Mouse (Mus musculus) midbrain, postnatal 0 days (tissue): Measurements from ENCODE around the gene Shc2. TPM values are rescaled to one million over a fixed set of nuclear protein-coding genes. Genes with fewer than 3 reads are reported as not detected.

Experiments
- ATAC-seq: fragments of 200-750 bp; cut with Nextera tagmentation; 2 replicates; pipeline ENCODE4 v1.8.0; 2017; ENCODE audit warnings: moderate number of reproducible peaks, mild to moderate bottlenecking, moderate TSS enrichment, moderate library complexity; ENCODE audit not compliant: low FRiP score
- DNase-seq: peaks from one replicate; pipeline ENCODE4 v3.0.0-alpha.2; 2015; ENCODE audit warnings: low spot score
- H3K27ac ChIP-seq: fragments of 300-500 bp; sonication (generic); 2 replicates; pipeline ENCODE4 v1.5.1; 2014; ENCODE audit warnings: low read depth, mild to moderate bottlenecking, low read length, mixed read lengths
- H3K27me3 ChIP-seq: fragments of 300-500 bp; sonication (generic); 2 replicates; pipeline ENCODE4 v1.6.1; 2014; ENCODE audit warnings: low read length, control low read depth, mixed read lengths; ENCODE audit not compliant: insufficient read depth
- H3K36me3 ChIP-seq: fragments of 300-500 bp; sonication (generic); 2 replicates; pipeline ENCODE4 v1.6.1; 2014; ENCODE audit warnings: low read length, control low read depth, mixed read lengths; ENCODE audit not compliant: insufficient read depth
- H3K4me1 ChIP-seq: fragments of 300-500 bp; sonication (generic); 2 replicates; pipeline ENCODE4 v1.6.1; 2014; ENCODE audit warnings: mild to moderate bottlenecking, control low read depth, antibody characterized with exemption, low read length, mixed read lengths; ENCODE audit not compliant: insufficient read depth
- H3K4me2 ChIP-seq: fragments of 300-500 bp; sonication (generic); 2 replicates; pipeline ENCODE4 v1.6.1; 2014; ENCODE audit warnings: low read depth, mild to moderate bottlenecking, low read length, mixed read lengths; ENCODE audit not compliant: poor library complexity, severe bottlenecking
- H3K4me3 ChIP-seq: fragments of 300-500 bp; sonication (generic); 2 replicates; pipeline ENCODE4 v1.5.1; 2014; ENCODE audit warnings: low read depth, mild to moderate bottlenecking, low read length, moderate library complexity
- H3K9ac ChIP-seq: fragments of 300-500 bp; sonication (generic); replicated peaks from 2 replicates; pipeline ENCODE4 v1.6.1; 2014; ENCODE audit warnings: mild to moderate bottlenecking, low read length, moderate library complexity, mixed read lengths; ENCODE audit not compliant: poor library complexity, severe bottlenecking
- H3K9me3 ChIP-seq: fragments of 300-500 bp; sonication (generic); 2 replicates; pipeline ENCODE4 v1.6.1; 2016; ENCODE audit warnings: low read length, control low read depth
- CTCF ChIP-seq: IDR thresholded peaks from 2 replicates; pipeline ENCODE4 v1.5.1; 2016; ENCODE audit warnings: antibody characterized with exemption, mild to moderate bottlenecking
- WGBS: fragments of 180-500 bp; shearing (Covaris S2); extraction: QIAGEN DNeasy Blood & Tissue Kit; methylation state at CpG from one replicate; pipeline ENCODE4 v1.1.7; 2014; 5-methylcytosine and 5-hydroxymethylcytosine counted together
- polyA plus RNA-seq: library from polyadenylated mRNA; unstranded; fragments of >200 nt; fragmentation: Nextera tagmentation; extraction: Ambion mirVana; gene quantifications from 2 replicates; pipeline ENCODE4 v1.2.1, GENCODE M21; 2015
- total RNA-seq: library from RNA; depleted of rRNA; stranded (reverse); fragments of >200 nt; gene quantifications from 2 replicates; pipeline ENCODE4 v1.2.3, GENCODE M21; 2014

Gene Shc2
- total and polyA plus RNA-seq, 2 experiments from 2014 or later, result 26.2 to 74.5 TPM

- DNase-seq (peak; percentile 90), ATAC-seq (peak; percentile 72)
- Histone ChIP-seq H3K27ac (peak overlapping the region; percentile 99), H3K4me3 (peak overlapping the region; percentile 95), H3K4me2 (peak overlapping the region; percentile 92), H3K27me3 (no peaks in the 10 kb centered on the region), H3K9ac (peak overlapping the region; percentile 95), H3K4me1 (peaks cover 14% of the 10 kb centered on the region), H3K36me3 (no peaks in the 10 kb centered on the region), H3K9me3 (no peaks in the 10 kb centered on the region)
- TF ChIP-seq CTCF, result peak; percentile 10; the same call in 1 of the 2 replicates
- WGBS, result under 1% methylated on average over 47 of the region's 47 CpGs
Observed at GRCm38 (mm10) chr10:79669576-79670057, 31.9 kb upstream of the Shc2 start.

GRCm38 (mm10) chr10:79668771-79669575 is 31.3 kb upstream of the Shc2 start, which contains the start of gene Tpgs1:
Gene Tpgs1 (plus strand): TSS chr10:79669369.
- Histone ChIP-seq H3K4me1 (peaks cover 14% of the 10 kb centered on the region), H3K36me3 (no peaks in the 10 kb centered on the region), H3K27ac (peak within 1 kb of the TSS; percentile 99), H3K9ac (peak within 1 kb of the TSS; percentile 95), H3K4me3 (peak within 1 kb of the TSS; percentile 95), H3K9me3 (no peaks in the 10 kb centered on the region), H3K4me2 (peak within 1 kb of the TSS; percentile 92), H3K27me3 (no peaks in the 10 kb centered on the region)
- peak; percentile 96 for DNase-seq
- peak; percentile 96 for TF ChIP-seq CTCF
- WGBS, result under 1% methylated on average over 44 of the region's 45 CpGs
- ATAC-seq, result peak; percentile 85

- Histone ChIP-seq H3K4me3 (peak overlapping the region; percentile 95; the same call in 1 of the 2 replicates), H3K36me3 (no peaks in the 10 kb centered on the region), H3K9me3 (no peaks in the 10 kb centered on the region), H3K27ac (peak overlapping the region; percentile 99), H3K4me1 (peaks cover 14% of the 10 kb centered on the region), H3K9ac (peak overlapping the region; percentile 24; the same call in 1 of the 2 replicates), H3K4me2 (peak overlapping the region; percentile 92), H3K27me3 (no peaks in the 10 kb centered on the region)
- TF ChIP-seq CTCF, result no peak
- WGBS, result 82% methylated on average over 5 of the region's 5 CpGs
- ATAC-seq (no peak), DNase-seq (no peak)
Observed at GRCm38 (mm10) chr10:79668076-79668475, 30.4 kb upstream of the Shc2 start.

GRCm38 (mm10) chr10:79666493-79666892 is 28.8 kb upstream of the Shc2 start:
- no peaks in the 10 kb centered on the region for H3K36me3 ChIP-seq
- no peaks in the 10 kb centered on the region for H3K9me3 ChIP-seq
- H3K9ac ChIP-seq, result no peak overlapping the region
- no peak overlapping the region for H3K4me3 ChIP-seq
- ATAC-seq (no peak), DNase-seq (no peak)
- H3K4me1 ChIP-seq, result peaks cover 14% of the 10 kb centered on the region
- H3K27ac ChIP-seq, result no peak overlapping the region
- H3K27me3 ChIP-seq, result no peaks in the 10 kb centered on the region
- H3K4me2 ChIP-seq, result no peak overlapping the region
- no peak for TF ChIP-seq CTCF
- 66% methylated on average over 9 of the region's 9 CpGs for WGBS

GRCm38 (mm10) chr10:79665051-79665450 is 27.3 kb upstream of the Shc2 start:
- no peak for TF ChIP-seq CTCF
- no peak for DNase-seq
- no peaks in the 10 kb centered on the region for H3K36me3 ChIP-seq
- H3K9me3 ChIP-seq, result no peaks in the 10 kb centered on the region
- no peak overlapping the region for H3K27ac ChIP-seq
- H3K4me1 ChIP-seq, result peaks cover 6% of the 10 kb centered on the region; the same call in 1 of the 2 replicates
- H3K4me3 ChIP-seq, result no peak overlapping the region
- no peaks in the 10 kb centered on the region for H3K27me3 ChIP-seq
- no peak for ATAC-seq
- 82% methylated on average over 8 of the region's 8 CpGs for WGBS
- no peak overlapping the region for H3K9ac ChIP-seq
- H3K4me2 ChIP-seq, result no peak overlapping the region

- 8% methylated on average over 13 of the region's 13 CpGs for WGBS
- Histone ChIP-seq H3K36me3 (no peaks in the 10 kb centered on the region), H3K9me3 (no peaks in the 10 kb centered on the region), H3K27me3 (no peaks in the 10 kb centered on the region), H3K27ac (no peak within 1 kb of the TSS), H3K4me2 (peak within 1 kb of the TSS; percentile 10; the same call in 1 of the 2 replicates), H3K9ac (no peak within 1 kb of the TSS), H3K4me1 (peaks cover 6% of the 10 kb centered on the region; the same call in 1 of the 2 replicates), H3K4me3 (no peak within 1 kb of the TSS)
- no peak for ATAC-seq
- DNase-seq, result peak; percentile 72
- TF ChIP-seq CTCF, result peak; percentile 95
Observed at GRCm38 (mm10) chr10:79664131-79664665, 26.5 kb upstream of the Shc2 start, which contains the start of gene Madcam1. Gene Madcam1 (plus strand): TSS chr10:79664559.
